Mouse (Mus musculus) MEL (cell line): ENCODE measurements around the gene Frk. TPM values are rescaled to one million over a fixed set of nuclear protein-coding genes. Genes with fewer than 3 reads are reported as not detected.

ENCODE experiments used
- DNase-seq: peaks from one replicate; pipeline ENCODE4 v3.0.0; 2011; ENCODE audit warnings: low read depth, low spot score
- H3K27ac ChIP-seq: 2 replicates; pipeline ENCODE4 v1.5.1; 2012; ENCODE audit warnings: low read depth, mild to moderate bottlenecking, control low read depth, low read length, moderate library complexity; ENCODE audit not compliant: control insufficient read depth
- H3K27me3 ChIP-seq, 2 experiments: fragments of 150-350 bp in 1 of 2; sonication (generic) in 1 of 2; 2 replicates each; pipeline ENCODE4 v1.6.1; 2012; ENCODE audit warnings: low read length in 2 of 2, mild to moderate bottlenecking in 2 of 2, improper control_type of control experiment in 1 of 2, moderate library complexity in 1 of 2; ENCODE audit not compliant: insufficient read depth in 2 of 2, control insufficient read depth in 1 of 2
- H3K36me3 ChIP-seq, 2 experiments: 2 replicates each; pipeline ENCODE4 v1.6.1; 2012 to 2014; ENCODE audit warnings: low read length in 2 of 2, improper control_type of control experiment in 1 of 2, inconsistent platforms in 1 of 2, mild to moderate bottlenecking in 1 of 2; ENCODE audit not compliant: insufficient read depth in 2 of 2, control insufficient read depth in 1 of 2
- H3K4me1 ChIP-seq, 2 experiments: fragments of 150-350 bp in 1 of 2; sonication (generic) in 1 of 2; 2 replicates each; pipeline ENCODE4 v1.6.1; 2012; ENCODE audit warnings: low read length in 2 of 2, improper control_type of control experiment in 1 of 2, mild to moderate bottlenecking in 1 of 2; ENCODE audit not compliant: insufficient read depth in 2 of 2, control insufficient read depth in 1 of 2
- H3K4me3 ChIP-seq, 2 experiments: fragments of 150-350 bp in 1 of 2; sonication (generic) in 1 of 2; 2 replicates each; pipeline ENCODE4 v1.5.1; 2012; ENCODE audit warnings: low read depth in 2 of 2, low read length in 2 of 2, mild to moderate bottlenecking in 2 of 2, moderate library complexity in 2 of 2, control low read depth in 1 of 2, improper control_type of control experiment in 1 of 2; ENCODE audit not compliant: control insufficient read depth in 1 of 2, insufficient read depth in 1 of 2
- H3K79me2 ChIP-seq: 2 replicates; pipeline ENCODE4 v1.6.1; 2012; ENCODE audit warnings: mild to moderate bottlenecking, low read length, moderate library complexity; ENCODE audit not compliant: control insufficient read depth, poor library complexity, insufficient read depth
- H3K9ac ChIP-seq: 2 replicates; pipeline ENCODE4 v1.6.1; 2012; ENCODE audit warnings: low read depth, mild to moderate bottlenecking, control low read depth, low read length, moderate library complexity; ENCODE audit not compliant: control insufficient read depth, poor library complexity, severe bottlenecking
- H3K9me3 ChIP-seq: fragments of 150-350 bp; sonication (generic); replicated peaks from 2 replicates; pipeline ENCODE4 v1.6.1; 2012; ENCODE audit warnings: mild to moderate bottlenecking, low read length, improper control_type of control experiment, moderate library complexity; ENCODE audit not compliant: insufficient read depth
- BHLHE40 ChIP-seq: IDR thresholded peaks from 2 replicates; pipeline ENCODE4 v1.6.1; 2012; ENCODE audit warnings: low read depth, mild to moderate bottlenecking, inconsistent platforms, low read length, improper control_type of control experiment, borderline replicate concordance
- CHD1 ChIP-seq: IDR thresholded peaks from 2 replicates; pipeline ENCODE4 v1.6.1; 2012; ENCODE audit warnings: low read depth, mild to moderate bottlenecking, inconsistent platforms, low read length, improper control_type of control experiment
- CHD2 ChIP-seq: IDR thresholded peaks from 2 replicates; pipeline ENCODE4 v1.6.1; 2011; ENCODE audit warnings: low read length, improper control_type of control experiment
- E2F4 ChIP-seq: IDR thresholded peaks from 2 replicates; pipeline ENCODE4 v1.6.1; 2011; ENCODE audit warnings: low read depth, low read length, improper control_type of control experiment, borderline replicate concordance
- ELF1 ChIP-seq: IDR thresholded peaks from 2 replicates; pipeline ENCODE4 v1.6.1; 2014; ENCODE audit warnings: low read depth, mild to moderate bottlenecking, inconsistent platforms, low read length, improper control_type of control experiment, moderate library complexity
- ETS1 ChIP-seq: IDR thresholded peaks from 2 replicates; pipeline ENCODE4 v1.6.1; 2012; ENCODE audit warnings: low read depth, mild to moderate bottlenecking, inconsistent platforms, low read length, improper control_type of control experiment, moderate library complexity
- GABPA ChIP-seq: IDR thresholded peaks from 2 replicates; pipeline ENCODE4 v1.6.1; 2012; ENCODE audit warnings: low read depth, mild to moderate bottlenecking, inconsistent platforms, low read length, improper control_type of control experiment, moderate library complexity
- GATA1 ChIP-seq: IDR thresholded peaks from 2 replicates; pipeline ENCODE4 v1.6.1; 2011; ENCODE audit warnings: low read depth, low read length, improper control_type of control experiment
- HCFC1 ChIP-seq: IDR thresholded peaks from 2 replicates; pipeline ENCODE4 v1.6.1; 2012; ENCODE audit warnings: low read depth, mild to moderate bottlenecking, inconsistent platforms, low read length, improper control_type of control experiment, moderate library complexity
- JUND ChIP-seq: IDR thresholded peaks from 2 replicates; pipeline ENCODE4 v1.6.1; 2011; ENCODE audit warnings: low read depth, mild to moderate bottlenecking, improper control_type of control experiment, low read length
- KAT2A ChIP-seq: conservative IDR thresholded peaks from 2 replicates; pipeline ENCODE4 v1.6.1; 2012; ENCODE audit warnings: low read depth, low read length, improper control_type of control experiment, inconsistent platforms
- MAFK ChIP-seq: IDR thresholded peaks from 2 replicates; pipeline ENCODE4 v1.6.1; 2011; ENCODE audit warnings: low read depth, mild to moderate bottlenecking, low read length, improper control_type of control experiment, borderline replicate concordance
- MAX ChIP-seq: IDR thresholded peaks from 2 replicates; pipeline ENCODE4 v1.6.1; 2011; ENCODE audit warnings: low read length, improper control_type of control experiment
- MEF2A ChIP-seq: IDR thresholded peaks from 2 replicates; pipeline ENCODE4 v1.6.1; 2014; ENCODE audit warnings: low read depth, mild to moderate bottlenecking, inconsistent platforms, low read length, improper control_type of control experiment; ENCODE audit not compliant: poor library complexity, insufficient replicate concordance, severe bottlenecking; ENCODE audit errors: extremely low read depth
- MXI1 ChIP-seq: IDR thresholded peaks from 2 replicates; pipeline ENCODE4 v1.6.1; 2011; ENCODE audit warnings: mild to moderate bottlenecking, low read depth, low read length, improper control_type of control experiment
- MYB ChIP-seq: IDR thresholded peaks from 2 replicates; pipeline ENCODE4 v1.6.1; 2011; ENCODE audit warnings: mild to moderate bottlenecking, low read depth, low read length, improper control_type of control experiment
- MYC ChIP-seq: IDR thresholded peaks from 2 replicates; pipeline ENCODE4 v1.6.1; 2011; ENCODE audit warnings: low read depth, mild to moderate bottlenecking, low read length, improper control_type of control experiment, moderate library complexity
- NRF1 ChIP-seq: IDR thresholded peaks from 2 replicates; pipeline ENCODE4 v1.6.1; 2014; ENCODE audit warnings: low read depth, mild to moderate bottlenecking, inconsistent platforms, low read length, improper control_type of control experiment, moderate library complexity; ENCODE audit not compliant: poor library complexity, insufficient read depth, severe bottlenecking
- POLR2A ChIP-seq, 2 experiments: IDR thresholded peaks; 2 replicates each; pipeline ENCODE4 v1.6.1; 2011 to 2012; ENCODE audit warnings: low read length in 2 of 2, mild to moderate bottlenecking in 2 of 2, control low read depth in 1 of 2, improper control_type of control experiment in 1 of 2, low read depth in 1 of 2, moderate library complexity in 1 of 2; ENCODE audit not compliant: control insufficient read depth in 1 of 2, insufficient read depth in 1 of 2, poor library complexity in 1 of 2
- RAD21 ChIP-seq: IDR thresholded peaks from 2 replicates; pipeline ENCODE4 v1.6.1; 2011; ENCODE audit warnings: mild to moderate bottlenecking, low read depth, low read length, improper control_type of control experiment
- SIN3A ChIP-seq: IDR thresholded peaks from 2 replicates; pipeline ENCODE4 v1.6.1; 2012; ENCODE audit warnings: low read length, improper control_type of control experiment, inconsistent platforms
- SMC3 ChIP-seq: IDR thresholded peaks from 2 replicates; pipeline ENCODE4 v1.6.1; 2011; ENCODE audit warnings: low read depth, low read length, improper control_type of control experiment
- TAL1 ChIP-seq: IDR thresholded peaks from 2 replicates; pipeline ENCODE4 v1.6.1; 2012; ENCODE audit warnings: mild to moderate bottlenecking, inconsistent platforms, low read length, moderate library complexity, mixed read lengths
- TCF12 ChIP-seq: IDR thresholded peaks from 2 replicates; pipeline ENCODE4 v1.6.1; 2014; ENCODE audit warnings: low read depth, mild to moderate bottlenecking, inconsistent platforms, low read length, improper control_type of control experiment, moderate library complexity
- UBTF ChIP-seq: IDR thresholded peaks from 2 replicates; pipeline ENCODE4 v1.6.1; 2012; ENCODE audit warnings: low read depth, mild to moderate bottlenecking, inconsistent platforms, low read length, improper control_type of control experiment, moderate library complexity, borderline replicate concordance; ENCODE audit not compliant: insufficient read depth
- USF1 ChIP-seq: IDR thresholded peaks from 2 replicates; pipeline ENCODE4 v1.6.1; 2014; ENCODE audit warnings: low read depth, mild to moderate bottlenecking, inconsistent platforms, low read length, improper control_type of control experiment, moderate library complexity
- ZC3H11A ChIP-seq: IDR thresholded peaks from 2 replicates; pipeline ENCODE4 v1.6.1; 2012; ENCODE audit warnings: low read depth, mild to moderate bottlenecking, inconsistent platforms, low read length, improper control_type of control experiment
- ZKSCAN1 ChIP-seq: IDR thresholded peaks from 2 replicates; pipeline ENCODE4 v1.6.1; 2012; ENCODE audit warnings: low read depth, mild to moderate bottlenecking, inconsistent platforms, low read length, improper control_type of control experiment, moderate library complexity
- ZMIZ1 ChIP-seq: IDR thresholded peaks from 2 replicates; pipeline ENCODE4 v1.6.1; 2012; ENCODE audit warnings: low read depth, mild to moderate bottlenecking, inconsistent platforms, low read length, improper control_type of control experiment, moderate library complexity
- ZNF384 ChIP-seq: IDR thresholded peaks from 2 replicates; pipeline ENCODE4 v1.6.1; 2012; ENCODE audit warnings: low read depth, mild to moderate bottlenecking, inconsistent platforms, low read length, improper control_type of control experiment
- polyA plus RNA-seq, 2 experiments: library from polyadenylated mRNA; stranded (reverse) in 1 of 2; unstranded in 1 of 2; fragments of >175 nt in 1 of 2; fragments of >200 nt in 1 of 2; gene quantifications; 2 replicates each; pipeline versions ENCODE4 v1.2.1 to v1.2.4; 2012; ENCODE audit warnings: low replicate concordance in 2 of 2, low read depth in 1 of 2; ENCODE audit not compliant: insufficient read length in 2 of 2, insufficient read depth in 1 of 2, missing spikeins in 1 of 2
- total RNA-seq: library from RNA; depleted of rRNA; stranded (reverse); fragments of 300-350 nt; gene quantifications from 2 replicates; pipeline ENCODE4 v1.2.3, GENCODE M21; 2012

The Frk gene
- total and polyA plus RNA-seq, 3 experiments = not detected

DNA sequence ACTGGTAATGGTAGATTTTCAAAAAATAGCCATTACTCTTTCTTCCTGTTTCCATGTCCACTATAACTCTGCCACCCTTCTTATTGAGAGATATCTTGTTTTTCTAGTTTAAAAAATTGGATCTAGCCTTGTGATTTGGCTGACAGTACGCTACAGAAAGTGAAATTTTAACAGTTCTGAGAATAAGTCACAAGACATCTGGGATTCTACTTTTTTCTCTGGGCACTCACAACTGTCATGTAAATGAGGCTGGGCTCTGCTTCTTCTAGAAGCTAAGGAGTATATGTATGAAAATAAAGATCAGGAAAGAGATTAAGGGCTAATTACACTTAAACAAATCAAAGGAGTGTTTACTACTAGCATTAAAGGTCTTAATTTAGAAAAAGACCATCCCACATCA is 33.7 kb upstream of the Frk start:
- Histone ChIP-seq H3K4me3 (no peak overlapping the region), H3K4me1 (no peaks in the 10 kb centered on the region), H3K36me3 (no peaks in the 10 kb centered on the region), H3K9ac (no peak overlapping the region), H3K79me2 (no peaks in the 10 kb centered on the region), H3K27ac (no peak overlapping the region), H3K9me3 (no peaks in the 10 kb centered on the region), H3K27me3 (no peaks in the 10 kb centered on the region)
- DNase-seq = no peak
- no peak for TF ChIP-seq ZC3H11A
- no peak for TF ChIP-seq CHD1
- no peak for TF ChIP-seq BHLHE40
- TF ChIP-seq KAT2A = no peak
- TF ChIP-seq SIN3A = no peak
- TF ChIP-seq HCFC1 = no peak
- TF ChIP-seq RAD21 = no peak
- TF ChIP-seq ZMIZ1 = no peak
- no peak for TF ChIP-seq JUND
- no peak for TF ChIP-seq USF1
- no peak for TF ChIP-seq ETS1
- TF ChIP-seq POLR2A (IDR thresholded peaks at IDR 0.05; ENCODE audit: control insufficient read depth in 1 of 2, insufficient read depth in 1 of 2, low read depth in 1 of 2, low read length in 2 of 2, poor library complexity in 1 of 2) = no peak
- no peak for TF ChIP-seq MAFK
- no peak for TF ChIP-seq MXI1
- TF ChIP-seq MYB = no peak
- TF ChIP-seq ZKSCAN1 = no peak
- no peak for TF ChIP-seq MYC
- TF ChIP-seq SMC3 = no peak
- no peak for TF ChIP-seq GABPA

- TF ChIP-seq UBTF (no peak), SIN3A (no peak), GATA1 (no peak), TCF12 (no peak), HCFC1 (no peak), RAD21 (no peak), ZKSCAN1 (no peak), USF1 (no peak), ZNF384 (no peak), TAL1 (no peak), NRF1 (no peak), ETS1 (no peak), CHD2 (no peak), ELF1 (no peak), POLR2A (IDR thresholded peaks at IDR 0.05; ENCODE audit: control insufficient read depth in 1 of 2, insufficient read depth in 1 of 2, low read depth in 1 of 2, low read length in 2 of 2, poor library complexity in 1 of 2) (no peak), MAX (no peak), MYB (no peak), MEF2A (no peak), E2F4 (no peak), JUND (no peak)
- TF ChIP-seq, all 39 proteins: peak for 0
- Histone ChIP-seq H3K9ac (no peak overlapping the region), H3K36me3 (no peaks in the 10 kb centered on the region), H3K4me1 (no peaks in the 10 kb centered on the region), H3K27ac (no peak overlapping the region), H3K79me2 (no peaks in the 10 kb centered on the region), H3K9me3 (no peaks in the 10 kb centered on the region; the same call in 1 of the 2 replicates), H3K27me3 (no peaks in the 10 kb centered on the region), H3K4me3 (no peak overlapping the region)
- no peak for DNase-seq
Measured at GRCm38 (mm10) chr10:34461451-34461850, 21.7 kb upstream of the Frk start.
